Mouse (Mus musculus): ENCODE results near the gene Fto. TPM values are rescaled to one million over a fixed set of nuclear protein-coding genes. Genes with fewer than 3 reads are reported as not detected.

Gene Fto
- polyA plus RNA-seq, 1 experiment from 2014 or later = 113 TPM

GRCm38 (mm10) chr8:91455591-91455990 is 142.3 kb downstream of the Fto start:
- WGBS = 93% methylated on average over 5 of the region's 5 CpGs
- Histone ChIP-seq H3K9ac (ENCODE audit: low read length) (no peak overlapping the region), H3K4me3 (ENCODE audit: low read depth, low read length) (no peak overlapping the region), H3K36me3 (ENCODE audit: control insufficient read depth, insufficient read depth, low read length) (no peaks in the 10 kb centered on the region), H3K9me3 (ENCODE audit: control insufficient read depth, low read length) (no peaks in the 10 kb centered on the region), H3K4me1 (ENCODE audit: control insufficient read depth, insufficient read depth, low read length) (no peaks in the 10 kb centered on the region), H3K4me2 (ENCODE audit: low read depth) (no peak overlapping the region), H3K27ac (ENCODE audit: low read depth, low read length) (no peak overlapping the region), H3K27me3 (ENCODE audit: control insufficient read depth, insufficient read depth, low read length) (no peaks in the 10 kb centered on the region)
- no peak for DNase-seq (ENCODE audit: low spot score)
- ATAC-seq (ENCODE audit: insufficient read depth, low FRiP score, low TSS enrichment) = no peak

DNA sequence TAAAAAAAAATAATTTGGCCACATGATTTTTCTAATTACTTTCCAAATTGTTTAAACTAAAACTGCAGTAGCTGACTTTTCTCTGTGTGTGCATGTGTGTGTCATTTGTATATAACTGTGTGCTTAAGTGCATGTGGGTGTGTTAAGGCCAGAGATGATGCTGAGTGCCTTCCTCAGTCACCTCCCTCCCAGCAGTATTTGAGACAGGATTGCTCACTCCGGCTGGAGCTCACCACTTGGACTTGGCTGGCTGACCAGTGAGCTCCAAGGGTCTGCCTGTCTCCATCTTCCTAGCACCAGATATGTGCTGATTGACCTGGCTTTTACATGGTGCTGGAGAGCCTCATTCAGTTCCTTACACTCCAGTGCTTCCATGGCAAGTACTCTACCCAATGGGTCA is 144.7 kb downstream of the Fto start:
- Histone ChIP-seq H3K36me3 (ENCODE audit: control insufficient read depth, insufficient read depth, low read length) (no peaks in the 10 kb centered on the region), H3K4me2 (ENCODE audit: low read depth) (no peak overlapping the region), H3K4me1 (ENCODE audit: control insufficient read depth, insufficient read depth, low read length) (no peaks in the 10 kb centered on the region), H3K4me3 (ENCODE audit: low read depth, low read length) (no peak overlapping the region), H3K9me3 (ENCODE audit: control insufficient read depth, low read length) (no peaks in the 10 kb centered on the region), H3K27me3 (ENCODE audit: control insufficient read depth, insufficient read depth, low read length) (no peaks in the 10 kb centered on the region), H3K9ac (ENCODE audit: low read length) (no peak overlapping the region), H3K27ac (ENCODE audit: low read depth, low read length) (no peak overlapping the region)
- ATAC-seq (ENCODE audit: insufficient read depth, low FRiP score, low TSS enrichment) = no peak
- 79% methylated on average over 1 of the region's 1 CpGs for WGBS
- no peak for DNase-seq (ENCODE audit: low spot score)

DNA sequence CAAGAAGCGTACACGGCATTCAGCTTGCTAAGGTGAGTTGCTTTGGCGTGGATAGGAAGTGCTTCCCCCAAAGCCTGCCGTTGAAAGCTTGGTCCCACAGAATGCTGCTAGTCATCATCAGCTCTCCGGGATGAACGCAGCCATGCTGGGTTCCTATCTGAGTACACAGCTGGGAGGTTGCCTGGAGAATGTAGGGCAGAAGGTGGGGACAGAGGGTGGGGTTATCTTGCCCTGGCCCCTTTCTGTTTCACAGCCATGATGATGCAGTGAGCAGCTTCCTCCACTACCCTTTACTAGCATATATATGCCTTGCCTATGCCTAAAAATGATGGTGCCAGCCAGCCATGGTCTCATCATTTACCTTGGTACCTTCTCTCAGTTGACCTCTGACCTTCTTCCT is 147.6 kb downstream of the Fto start:
- ATAC-seq (ENCODE audit: insufficient read depth, low FRiP score, low TSS enrichment) (no peak), DNase-seq (ENCODE audit: low spot score) (no peak)
- Histone ChIP-seq H3K4me1 (ENCODE audit: control insufficient read depth, insufficient read depth, low read length) (no peaks in the 10 kb centered on the region), H3K27ac (ENCODE audit: low read depth, low read length) (no peak overlapping the region), H3K9ac (ENCODE audit: low read length) (no peak overlapping the region), H3K27me3 (ENCODE audit: control insufficient read depth, insufficient read depth, low read length) (no peaks in the 10 kb centered on the region), H3K4me2 (ENCODE audit: low read depth) (no peak overlapping the region), H3K4me3 (ENCODE audit: low read depth, low read length) (no peak overlapping the region), H3K36me3 (ENCODE audit: control insufficient read depth, insufficient read depth, low read length) (no peaks in the 10 kb centered on the region), H3K9me3 (ENCODE audit: control insufficient read depth, low read length) (no peaks in the 10 kb centered on the region)
- 93% methylated on average over 6 of the region's 6 CpGs for WGBS

GRCm38 (mm10) chr8:91463757-91464156 is 150.4 kb downstream of the Fto start:
- H3K27ac ChIP-seq (ENCODE audit: low read depth, low read length) = no peak overlapping the region
- H3K4me2 ChIP-seq (ENCODE audit: low read depth) = no peak overlapping the region
- no peaks in the 10 kb centered on the region for H3K27me3 ChIP-seq (ENCODE audit: control insufficient read depth, insufficient read depth, low read length)
- no peak for ATAC-seq (ENCODE audit: insufficient read depth, low FRiP score, low TSS enrichment)
- H3K9ac ChIP-seq (ENCODE audit: low read length) = no peak overlapping the region
- no peak for DNase-seq (ENCODE audit: low spot score)
- WGBS = 88% methylated on average over 2 of the region's 2 CpGs
- H3K9me3 ChIP-seq (ENCODE audit: control insufficient read depth, low read length) = no peaks in the 10 kb centered on the region
- no peak overlapping the region for H3K4me3 ChIP-seq (ENCODE audit: low read depth, low read length)
- H3K36me3 ChIP-seq (ENCODE audit: control insufficient read depth, insufficient read depth, low read length) = no peaks in the 10 kb centered on the region
- H3K4me1 ChIP-seq (ENCODE audit: control insufficient read depth, insufficient read depth, low read length) = no peaks in the 10 kb centered on the region

- H3K4me2 ChIP-seq (ENCODE audit: low read depth) = no peak overlapping the region
- DNase-seq (ENCODE audit: low spot score) (no peak), ATAC-seq (ENCODE audit: insufficient read depth, low FRiP score, low TSS enrichment) (no peak)
- no peaks in the 10 kb centered on the region for H3K36me3 ChIP-seq (ENCODE audit: control insufficient read depth, insufficient read depth, low read length)
- no peak overlapping the region for H3K9ac ChIP-seq (ENCODE audit: low read length)
- H3K27me3 ChIP-seq (ENCODE audit: control insufficient read depth, insufficient read depth, low read length) = no peaks in the 10 kb centered on the region
- H3K4me3 ChIP-seq (ENCODE audit: low read depth, low read length) = no peak overlapping the region
- WGBS = 91% methylated on average over 3 of the region's 3 CpGs
- no peak overlapping the region for H3K27ac ChIP-seq (ENCODE audit: low read depth, low read length)
- H3K4me1 ChIP-seq (ENCODE audit: control insufficient read depth, insufficient read depth, low read length) = no peaks in the 10 kb centered on the region
- H3K9me3 ChIP-seq (ENCODE audit: control insufficient read depth, low read length) = no peaks in the 10 kb centered on the region
These were observed 154.1 kb downstream of the Fto start for GRCm38 (mm10) chr8:91467463-91467862.

DNA sequence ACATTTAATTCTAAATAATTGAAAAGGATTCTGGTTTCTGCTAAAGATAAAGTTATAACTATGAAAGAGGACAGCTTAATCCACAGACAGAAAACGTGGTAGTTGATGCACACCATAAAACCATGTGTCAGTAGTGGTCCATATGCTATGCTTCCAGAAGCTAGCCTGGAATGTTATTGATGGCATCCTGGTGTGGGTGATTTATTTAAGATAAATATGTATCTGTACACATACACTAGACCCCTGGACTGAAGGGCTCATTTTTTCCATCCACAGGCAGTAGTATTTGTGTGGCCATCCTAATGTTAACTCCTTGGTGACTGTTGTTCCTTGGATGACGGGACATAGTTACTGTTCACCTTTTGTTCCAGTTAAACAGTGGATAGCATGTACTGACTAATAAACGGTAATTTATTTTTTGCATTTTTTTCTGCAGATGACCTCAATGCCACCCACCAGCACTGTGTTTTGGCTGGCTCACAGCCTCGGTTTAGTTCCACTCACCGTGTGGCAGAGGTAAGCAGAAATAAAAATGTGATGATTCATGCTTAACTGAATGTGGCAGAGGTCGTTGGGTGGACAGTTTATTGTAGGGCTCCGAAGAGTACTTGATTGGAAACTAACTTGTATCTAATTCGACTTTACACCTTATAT is 154.7 kb downstream of the Fto start:
- no peaks in the 10 kb centered on the region for H3K27me3 ChIP-seq (ENCODE audit: control insufficient read depth, insufficient read depth, low read length)
- WGBS = 90% methylated on average over 8 of the region's 8 CpGs
- H3K27ac ChIP-seq (ENCODE audit: low read depth, low read length) = no peak overlapping the region
- H3K9me3 ChIP-seq (ENCODE audit: control insufficient read depth, low read length) = no peaks in the 10 kb centered on the region
- no peak for DNase-seq (ENCODE audit: low spot score)
- H3K4me3 ChIP-seq (ENCODE audit: low read depth, low read length) = no peak overlapping the region
- H3K4me2 ChIP-seq (ENCODE audit: low read depth) = no peak overlapping the region
- H3K4me1 ChIP-seq (ENCODE audit: control insufficient read depth, insufficient read depth, low read length) = no peaks in the 10 kb centered on the region
- no peak overlapping the region for H3K9ac ChIP-seq (ENCODE audit: low read length)
- no peaks in the 10 kb centered on the region for H3K36me3 ChIP-seq (ENCODE audit: control insufficient read depth, insufficient read depth, low read length)
- ATAC-seq (ENCODE audit: insufficient read depth, low FRiP score, low TSS enrichment) = no peak

DNA sequence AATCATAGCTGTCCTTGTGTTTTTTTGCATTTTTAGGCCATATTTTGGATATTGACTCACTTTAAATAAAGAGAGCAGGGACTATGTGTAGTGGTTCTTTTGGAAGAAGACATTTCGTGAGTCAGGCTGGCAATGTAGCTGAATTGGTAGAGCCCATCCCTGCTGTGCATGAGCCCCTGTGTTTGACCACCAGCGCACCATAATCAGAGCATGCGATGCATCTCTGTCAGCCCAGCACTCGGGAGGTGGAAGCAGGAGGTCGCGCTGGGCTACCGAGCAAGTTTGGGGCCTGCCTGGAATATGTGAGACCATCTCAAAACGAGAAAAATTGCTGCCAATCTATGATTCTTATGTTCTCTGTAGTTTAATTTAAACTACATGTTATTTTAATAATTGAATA is 156.1 kb downstream of the Fto start:
- H3K9ac ChIP-seq (ENCODE audit: low read length) = no peak overlapping the region
- DNase-seq (ENCODE audit: low spot score) (no peak), ATAC-seq (ENCODE audit: insufficient read depth, low FRiP score, low TSS enrichment) (no peak)
- H3K27ac ChIP-seq (ENCODE audit: low read depth, low read length) = no peak overlapping the region
- no peak overlapping the region for H3K4me3 ChIP-seq (ENCODE audit: low read depth, low read length)
- no peaks in the 10 kb centered on the region for H3K27me3 ChIP-seq (ENCODE audit: control insufficient read depth, insufficient read depth, low read length)
- H3K4me2 ChIP-seq (ENCODE audit: low read depth) = no peak overlapping the region
- no peaks in the 10 kb centered on the region for H3K36me3 ChIP-seq (ENCODE audit: control insufficient read depth, insufficient read depth, low read length)
- 93% methylated on average over 8 of the region's 8 CpGs for WGBS
- H3K9me3 ChIP-seq (ENCODE audit: control insufficient read depth, low read length) = no peaks in the 10 kb centered on the region
- H3K4me1 ChIP-seq (ENCODE audit: control insufficient read depth, insufficient read depth, low read length) = no peaks in the 10 kb centered on the region

DNA sequence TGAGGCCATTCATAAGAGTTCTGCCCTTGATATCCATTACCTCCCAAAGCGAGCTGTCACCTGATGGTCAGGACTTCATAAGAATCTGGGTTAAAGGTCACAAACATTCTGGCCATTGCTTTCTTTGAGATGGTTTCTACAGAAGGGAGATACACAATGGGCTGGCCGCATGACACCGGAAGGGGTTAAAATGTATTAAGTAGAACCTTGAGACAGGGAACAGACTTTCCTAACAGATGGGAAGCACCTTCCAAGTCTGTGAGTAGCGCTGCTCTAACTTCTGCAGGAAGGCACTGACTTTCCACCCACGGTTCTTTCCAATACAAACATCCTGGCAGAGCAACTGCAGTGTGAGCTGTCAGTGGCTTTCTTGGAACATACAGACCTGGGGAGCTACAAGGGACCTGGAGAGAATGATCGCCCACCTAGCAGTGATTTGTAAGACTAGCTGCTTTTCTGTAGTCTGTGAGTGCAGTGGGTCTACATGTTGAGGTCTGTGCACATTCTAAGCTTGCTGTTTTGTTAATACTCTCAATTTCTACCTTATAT is 161.5 kb downstream of the Fto start:
- H3K4me1 ChIP-seq (ENCODE audit: control insufficient read depth, insufficient read depth, low read length) = no peaks in the 10 kb centered on the region
- H3K9ac ChIP-seq (ENCODE audit: low read length) = no peak overlapping the region
- no peak overlapping the region for H3K4me2 ChIP-seq (ENCODE audit: low read depth)
- no peak overlapping the region for H3K27ac ChIP-seq (ENCODE audit: low read depth, low read length)
- H3K4me3 ChIP-seq (ENCODE audit: low read depth, low read length) = no peak overlapping the region
- H3K36me3 ChIP-seq (ENCODE audit: control insufficient read depth, insufficient read depth, low read length) = no peaks in the 10 kb centered on the region; the same call in 1 of the 2 replicates
- no peaks in the 10 kb centered on the region for H3K27me3 ChIP-seq (ENCODE audit: control insufficient read depth, insufficient read depth, low read length)
- WGBS = 90% methylated on average over 6 of the region's 6 CpGs
- H3K9me3 ChIP-seq (ENCODE audit: control insufficient read depth, low read length) = no peaks in the 10 kb centered on the region
- ATAC-seq (ENCODE audit: insufficient read depth, low FRiP score, low TSS enrichment) (no peak), DNase-seq (ENCODE audit: low spot score) (no peak)

- no peak for ATAC-seq (ENCODE audit: insufficient read depth, low FRiP score, low TSS enrichment)
- H3K27ac ChIP-seq (ENCODE audit: low read depth, low read length) = no peak overlapping the region
- no peak overlapping the region for H3K4me2 ChIP-seq (ENCODE audit: low read depth)
- no peak overlapping the region for H3K4me3 ChIP-seq (ENCODE audit: low read depth, low read length)
- H3K36me3 ChIP-seq (ENCODE audit: control insufficient read depth, insufficient read depth, low read length) = no peaks in the 10 kb centered on the region; the same call in 1 of the 2 replicates
- H3K9me3 ChIP-seq (ENCODE audit: control insufficient read depth, low read length) = no peaks in the 10 kb centered on the region
- no peak for DNase-seq (ENCODE audit: low spot score)
- H3K27me3 ChIP-seq (ENCODE audit: control insufficient read depth, insufficient read depth, low read length) = no peaks in the 10 kb centered on the region
- H3K4me1 ChIP-seq (ENCODE audit: control insufficient read depth, insufficient read depth, low read length) = no peaks in the 10 kb centered on the region
- H3K9ac ChIP-seq (ENCODE audit: low read length) = no peak overlapping the region
- WGBS = 93% methylated on average over 5 of the region's 5 CpGs
These were observed 163.7 kb downstream of the Fto start for GRCm38 (mm10) chr8:91476988-91477387.

All from neural tube, embryonic 11.5 days (tissue).